In genomic region chr2:32288371-32288931, GRCm38 (mm10) we compare ENCODE assay signal across 8 mouse cellular contexts. TPM values are rescaled to one million over a fixed set of nuclear protein-coding genes. Genes with fewer than 3 reads are reported as not detected.
DNase-seq lines count a peak whose midpoint lies in the region; ATAC-seq and TF ChIP-seq lines count a peak whose summit lies in the region.

No protein-coding gene starts in this region.

- ATAC-seq in G1E (ENCODE audit: extremely low read depth, insufficient number of reproducible peaks, low FRiP score, poor library complexity, severe bottlenecking): no peak
- peak; percentile 35 for ATAC-seq in forebrain, embryonic 14.5 days
- ATAC-seq in limb, embryonic 15.5 days (ENCODE audit: insufficient number of reproducible peaks, low FRiP score, low TSS enrichment, low read depth): peak; percentile 40
- peak; percentile 6; the same call in 1 of the 2 replicates for ATAC-seq in monocyte, adult 5-6 weeks (replicated peaks; ENCODE audit: insufficient number of reproducible peaks, low FRiP score, low TSS enrichment, poor library complexity, severe bottlenecking)

- H3K4me1 ChIP-seq in G1E (ENCODE audit: insufficient read depth, low read depth, low read length): peaks cover 41% of the 10 kb centered on the region
- H3K4me1 ChIP-seq in forebrain, embryonic 14.5 days (ENCODE audit: control insufficient read depth, insufficient read depth, low read length): peaks cover 16% of the 10 kb centered on the region
- H3K4me1 ChIP-seq in limb, embryonic 15.5 days: peaks cover 21% of the 10 kb centered on the region

- H3K9me3 ChIP-seq in G1E (replicated peaks): no peaks in the 10 kb centered on the region
- H3K9me3 ChIP-seq in forebrain, embryonic 14.5 days (replicated peaks; ENCODE audit: control insufficient read depth, low read length): no peaks in the 10 kb centered on the region
- H3K9me3 ChIP-seq in limb, embryonic 15.5 days: no peaks in the 10 kb centered on the region

- peak overlapping the region; percentile 83 for H3K4me2 ChIP-seq in forebrain, embryonic 14.5 days (ENCODE audit: low read length)
- peak overlapping the region; percentile 70 for H3K4me2 ChIP-seq in limb, embryonic 15.5 days

- peak overlapping the region; percentile 84 for H3K9ac ChIP-seq in forebrain, embryonic 14.5 days (ENCODE audit: low read length)
- peak overlapping the region; percentile 75 for H3K9ac ChIP-seq in limb, embryonic 15.5 days

- peak; percentile 53 for DNase-seq in embryo, embryonic 11 days
- no peak for DNase-seq in embryo, embryonic 10.5 days (ENCODE audit: low spot score)
- peak; percentile 72 for DNase-seq in G1E (ENCODE audit: low spot score)
- peak; percentile 41 for DNase-seq in forebrain, embryonic 14.5 days (ENCODE audit: low spot score)
- DNase-seq in ovary, postnatal 14 days (ENCODE audit: low spot score): no peak
- DNase-seq in adrenal gland, postnatal 14 days: no peak

- peak overlapping the region; percentile 83 for H3K4me3 ChIP-seq in G1E (ENCODE audit: low read depth, low read length)
- peak overlapping the region; percentile 82 for H3K4me3 ChIP-seq in forebrain, embryonic 14.5 days (ENCODE audit: low read depth, low read length)
- peak overlapping the region; percentile 79 for H3K4me3 ChIP-seq in limb, embryonic 15.5 days

- no peak for TF ChIP-seq CTCF in G1E (IDR thresholded peaks at IDR 0.05; ENCODE audit: low read depth, low read length)

- 3% methylated on average over 26 of the region's 29 CpGs for WGBS in forebrain, embryonic 14.5 days
- 1% methylated on average over 29 of the region's 29 CpGs for WGBS in limb, embryonic 15.5 days

- H3K36me3 ChIP-seq in G1E (replicated peaks): peaks cover 63% of the 10 kb centered on the region
- H3K36me3 ChIP-seq in forebrain, embryonic 14.5 days (ENCODE audit: control insufficient read depth, insufficient read depth, low read length): peaks cover 36% of the 10 kb centered on the region
- peaks cover 35% of the 10 kb centered on the region for H3K36me3 ChIP-seq in limb, embryonic 15.5 days

- H3K27me3 ChIP-seq in G1E (ENCODE audit: insufficient read depth, low read length): no peaks in the 10 kb centered on the region
- H3K27me3 ChIP-seq in forebrain, embryonic 14.5 days (replicated peaks; ENCODE audit: control insufficient read depth, insufficient read depth, low read length): no peaks in the 10 kb centered on the region
- H3K27me3 ChIP-seq in limb, embryonic 15.5 days: no peaks in the 10 kb centered on the region

- peak overlapping the region; percentile 23; the same call in 1 of the 2 replicates for H3K27ac ChIP-seq in forebrain, embryonic 14.5 days (ENCODE audit: low read depth, low read length)
- peak overlapping the region; percentile 82 for H3K27ac ChIP-seq in limb, embryonic 15.5 days

RNA-seq across cellular contexts. Expression of gene Swi5, which starts 0.6 kb away (rescaled TPM):
- total RNA-seq in G1E (2014; fragmentation: Nextera tagmentation): 150 and 164 TPM in 2 replicates
- total RNA-seq in G1E (2017): 482 and 488 TPM in 2 replicates
- polyA plus RNA-seq in G1E (2012): 351 and 432 TPM in 2 replicates
- polyA plus RNA-seq in forebrain, embryonic 14.5 days (2014; fragmentation: Nextera tagmentation; extraction: Ambion mirVana): 186 and 243 TPM in 2 replicates
- 370 and 413 TPM in 2 replicates for polyA plus RNA-seq in limb, embryonic 15.5 days (2015; fragmentation: Nextera tagmentation; extraction: Ambion mirVana)
- 108 to 121 TPM (median 114 TPM) in 3 replicates for total RNA-seq in monocyte, adult 5-6 weeks (2017)
- total RNA-seq in adrenal gland, postnatal 14 days (2021): 251 and 254 TPM in 2 replicates

RNA-seq across cellular contexts. Expression of gene Golga2, which starts 1.3 kb away (rescaled TPM):
- total RNA-seq in G1E (2014; fragmentation: Nextera tagmentation) (19.5 and 24.5 TPM in 2 replicates), G1E (2017) (35.2 and 35.6 TPM in 2 replicates)
- 20.8 and 24.3 TPM in 2 replicates for polyA plus RNA-seq in G1E (2012)
- 15.5 and 20.6 TPM in 2 replicates for polyA plus RNA-seq in forebrain, embryonic 14.5 days (2014; fragmentation: Nextera tagmentation; extraction: Ambion mirVana)
- polyA plus RNA-seq in limb, embryonic 15.5 days (2015; fragmentation: Nextera tagmentation; extraction: Ambion mirVana): 36.5 and 36.6 TPM in 2 replicates
- total RNA-seq in monocyte, adult 5-6 weeks (2017): 55.3 to 73.2 TPM (median 60.2 TPM) in 3 replicates
- 69.4 and 72.8 TPM in 2 replicates for total RNA-seq in adrenal gland, postnatal 14 days (2021)

RNA-seq across cellular contexts. Expression of gene Uck1, which starts 28.5 kb away (rescaled TPM):
- total RNA-seq in G1E (2014; fragmentation: Nextera tagmentation) (26.1 and 50.0 TPM in 2 replicates), G1E (2017) (41.7 and 42.5 TPM in 2 replicates)
- polyA plus RNA-seq in G1E (2012): 53.2 and 56.1 TPM in 2 replicates
- polyA plus RNA-seq in forebrain, embryonic 14.5 days (2014; fragmentation: Nextera tagmentation; extraction: Ambion mirVana): 84.2 and 96.6 TPM in 2 replicates
- polyA plus RNA-seq in limb, embryonic 15.5 days (2015; fragmentation: Nextera tagmentation; extraction: Ambion mirVana): 62.2 and 68.1 TPM in 2 replicates
- 23.0 to 35.3 TPM (median 26.8 TPM) in 3 replicates for total RNA-seq in monocyte, adult 5-6 weeks (2017)
- total RNA-seq in adrenal gland, postnatal 14 days (2021): 132 and 137 TPM in 2 replicates

RNA-seq across cellular contexts. Expression of gene Pomt1, which starts 52.1 kb away (rescaled TPM):
- total RNA-seq in G1E (2014; fragmentation: Nextera tagmentation) (25.8 and 31.8 TPM in 2 replicates), G1E (2017) (15.0 and 17.7 TPM in 2 replicates)
- 12.3 and 12.8 TPM in 2 replicates for polyA plus RNA-seq in G1E (2012)
- 22.3 and 27.1 TPM in 2 replicates for polyA plus RNA-seq in forebrain, embryonic 14.5 days (2014; fragmentation: Nextera tagmentation; extraction: Ambion mirVana)
- polyA plus RNA-seq in limb, embryonic 15.5 days (2015; fragmentation: Nextera tagmentation; extraction: Ambion mirVana): 23.2 and 23.9 TPM in 2 replicates
- 3.8 to 10.1 TPM (median 8.4 TPM) in 3 replicates for total RNA-seq in monocyte, adult 5-6 weeks (2017)
- 29.2 and 32.4 TPM in 2 replicates for total RNA-seq in adrenal gland, postnatal 14 days (2021)

Comparison
In these comparisons a context has a peak if more than half of its experiments do, and no peak if none do; other contexts are left out.
1. DNase-seq: peak in embryo, embryonic 11 days (single experiment), G1E (single experiment) and forebrain, embryonic 14.5 days (single experiment); none in embryo, embryonic 10.5 days (single experiment), ovary, postnatal 14 days (single experiment) and adrenal gland, postnatal 14 days (single experiment).
2. Peak in every context shown above with its lines, with median percentiles within 50 percentile points of each other: H3K4me3 ChIP-seq.